Mouse (Mus musculus) bone marrow, adult 2 months (tissue): Measurements from ENCODE around the gene Car14. TPM values are rescaled to one million over a fixed set of nuclear protein-coding genes. Genes with fewer than 3 reads are reported as not detected.
"Not testable (repeated sequence)": the region's sequence is repeated elsewhere in the genome, so short reads cannot be mapped to it uniquely, and the experiment has no call there.

Experiments used
- H3K27ac ChIP-seq: fragments of 200-500 bp; 2 replicates; pipeline ENCODE4 v1.5.1; 2012; ENCODE audit warnings: low read depth, mild to moderate bottlenecking, control low read depth, inconsistent platforms, low read length; ENCODE audit not compliant: control insufficient read depth, poor library complexity, insufficient read depth
- H3K4me1 ChIP-seq: fragments of 200-500 bp; 2 replicates; pipeline ENCODE4 v1.6.1; 2011; ENCODE audit warnings: low read length; ENCODE audit not compliant: control insufficient read depth, insufficient read depth
- H3K4me3 ChIP-seq: fragments of 200-500 bp; replicated peaks from 2 replicates; pipeline ENCODE3; 2011; ENCODE audit warnings: mild to moderate bottlenecking, low read depth, low read length, control low read depth; ENCODE audit not compliant: control insufficient read depth
- CTCF ChIP-seq: fragments of 200-500 bp; IDR thresholded peaks from 2 replicates; pipeline ENCODE4 v1.5.1; 2011; ENCODE audit warnings: low read length, control low read depth; ENCODE audit not compliant: control insufficient read depth, insufficient read depth
- POLR2A ChIP-seq: fragments of 200-500 bp; IDR thresholded peaks from 2 replicates; pipeline ENCODE4 v1.6.1; 2011; ENCODE audit warnings: low read depth, mild to moderate bottlenecking, control low read depth, low read length, borderline replicate concordance; ENCODE audit not compliant: control insufficient read depth
- WGBS: fragments of 180-500 bp; shearing (Covaris S2); methylation state at CpG from one replicate; pipeline ENCODE4 v1.1.7; 2018; 5-methylcytosine and 5-hydroxymethylcytosine counted together
- polyA plus RNA-seq: library from polyadenylated mRNA; stranded (reverse); fragments of >200 nt; gene quantifications from 2 replicates; pipeline ENCODE4 v1.2.4, GENCODE M21; 2011; ENCODE audit warnings: low replicate concordance; ENCODE audit not compliant: missing spikeins, insufficient read depth, insufficient read length

Car14 gene
- polyA plus RNA-seq, 1 experiment: not detected

GRCm38 (mm10) chr3:95860323-95860722 lies 44.2 kb downstream of the Car14 start:
- H3K27ac ChIP-seq: no peak overlapping the region
- TF ChIP-seq POLR2A: no peak
- no peak for TF ChIP-seq CTCF
- H3K4me1 ChIP-seq: no peaks in the 10 kb centered on the region
- WGBS: 73% methylated on average over 3 of the region's 3 CpGs
- H3K4me3 ChIP-seq: no peak overlapping the region

- 59% methylated on average over 3 of the region's 3 CpGs for WGBS
- not testable (repeated sequence) for H3K27ac ChIP-seq, H3K4me1 ChIP-seq, H3K4me3 ChIP-seq
Observed at GRCm38 (mm10) chr3:95858278-95858677, 46.2 kb downstream of the Car14 start.

GRCm38 (mm10) chr3:95857050-95857449 lies 47.4 kb downstream of the Car14 start:
- H3K4me1 ChIP-seq, H3K27ac ChIP-seq: not testable (repeated sequence)
- WGBS: 73% methylated on average over 1 of the region's 1 CpGs

GRCm38 (mm10) chr3:95856115-95856514 lies 48.4 kb downstream of the Car14 start:
- Histone ChIP-seq H3K4me3 (peak overlapping the region; percentile 98), H3K27ac (no peak overlapping the region)
- WGBS: 39% methylated on average over 7 of the region's 7 CpGs

More at GRCm38 (mm10) chr3:95857050-95857449, 47.4 kb downstream of the Car14 start:
- H3K4me3 ChIP-seq: not testable (repeated sequence)

DNA sequence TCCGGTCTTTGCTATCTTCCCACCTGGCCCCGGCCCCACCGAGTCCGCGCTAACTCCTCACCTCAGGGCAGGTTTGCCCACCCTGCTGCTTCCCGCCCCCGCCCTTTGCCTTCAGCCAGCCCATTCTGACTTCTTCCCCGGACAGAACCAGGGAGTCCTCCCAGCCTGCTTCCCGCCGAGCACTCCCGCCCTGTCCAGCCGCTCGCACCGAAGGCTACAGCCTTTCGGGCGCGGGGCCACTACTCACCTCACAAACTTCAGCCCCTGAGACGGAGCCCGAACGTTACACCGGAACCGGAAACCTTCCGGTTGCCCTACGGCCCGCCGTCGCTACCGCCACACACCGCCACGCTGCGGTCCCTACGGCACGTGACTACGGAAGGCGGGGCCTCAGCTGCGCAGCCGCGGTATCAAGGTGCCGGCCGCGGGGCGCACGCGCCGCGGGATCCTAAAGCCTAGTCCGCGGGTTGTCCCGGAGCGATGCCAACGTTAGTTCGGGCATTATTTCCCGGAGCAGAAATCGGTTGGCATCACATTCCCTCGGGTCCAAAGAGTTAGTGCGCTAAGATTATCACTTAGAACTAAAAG lies 48.9 kb downstream of the Car14 start, which contains the start of gene Prpf3:
Gene Prpf3, minus strand, starts transcription at position 384 of the 588 bp plus-strand sequence.
- TF ChIP-seq POLR2A (peak; percentile 83; the same call in 1 of the 2 replicates), CTCF (no peak; the same call in 1 of the 2 replicates)
- Histone ChIP-seq H3K4me3 (peak within 1 kb of the TSS; percentile 98), H3K4me1 (no peaks in the 10 kb centered on the region), H3K27ac (peak within 1 kb of the TSS; percentile 87)
- WGBS: under 1% methylated on average over 56 of the region's 56 CpGs

More at GRCm38 (mm10) chr3:95856115-95856514, 48.4 kb downstream of the Car14 start:
- H3K4me1 ChIP-seq: no peaks in the 10 kb centered on the region
- TF ChIP-seq CTCF (no peak), POLR2A (no peak)

DNA sequence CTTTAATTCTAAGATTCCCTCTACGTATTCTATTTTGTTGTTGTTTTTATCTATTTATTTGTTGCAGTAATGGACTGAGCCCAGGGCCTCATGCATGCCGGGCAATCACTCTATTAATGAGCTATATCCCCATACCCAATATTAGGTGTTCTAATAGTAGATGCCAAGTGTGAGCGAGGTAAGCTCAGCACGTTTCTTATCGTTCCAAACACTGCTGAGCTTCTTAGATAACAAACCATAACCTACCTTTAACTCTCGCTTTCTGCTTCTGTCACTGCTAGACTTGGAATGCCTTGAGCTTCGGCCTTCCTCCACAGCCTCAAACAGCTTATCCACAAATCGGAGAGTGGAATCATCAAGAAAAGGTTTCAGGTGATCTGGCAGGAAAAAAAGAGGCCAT lies 53.2 kb downstream of the Car14 start:
- no peak overlapping the region for H3K27ac ChIP-seq
- WGBS: 68% methylated on average over 8 of the region's 8 CpGs
- H3K4me1 ChIP-seq: no peaks in the 10 kb centered on the region
- H3K4me3 ChIP-seq: no peak overlapping the region
- TF ChIP-seq CTCF (no peak), POLR2A (no peak)

DNA sequence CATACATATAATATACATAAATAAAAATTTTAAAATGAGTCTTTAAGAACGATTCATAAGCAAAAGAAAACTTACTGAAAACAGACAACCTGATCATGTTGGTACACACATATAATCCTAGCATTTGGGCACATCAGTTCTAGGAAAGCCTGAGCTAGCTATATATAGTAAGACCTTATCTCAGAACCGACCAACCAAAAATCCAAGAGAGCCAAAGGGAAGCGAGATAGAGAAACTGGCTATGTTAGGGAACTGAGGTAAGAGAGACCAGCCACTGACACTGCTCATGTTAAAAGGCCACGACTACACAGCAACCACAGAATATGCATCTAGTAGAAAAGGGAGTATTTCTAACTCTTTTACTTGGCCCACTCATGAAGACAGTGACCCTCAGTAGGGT lies 53.9 kb downstream of the Car14 start:
- 71% methylated on average over 4 of the region's 4 CpGs for WGBS
- no peak overlapping the region for H3K27ac ChIP-seq
- TF ChIP-seq CTCF: no peak
- TF ChIP-seq POLR2A: no peak
- H3K4me1 ChIP-seq: no peaks in the 10 kb centered on the region
- no peak overlapping the region for H3K4me3 ChIP-seq

Other genes starting within 250 kb of the Car14 start
- gene Mcl1, start 245.9 kb downstream of the Car14 start, polyA plus RNA-seq: 88.8 and 134 TPM in 2 replicates
- gene Adamtsl4, start 216.8 kb downstream of the Car14 start, polyA plus RNA-seq: 1.9 and 2.7 TPM in 2 replicates
- 26.4 and 38.2 TPM in 2 replicates for gene Ecm1, start 165.1 kb downstream of the Car14 start, polyA plus RNA-seq
- 28.7 and 65.2 TPM in 2 replicates for gene Tars2, start 144.5 kb downstream of the Car14 start, polyA plus RNA-seq
- 5.7 and 16.4 TPM in 2 replicates for gene Rprd2, start 85.8 kb downstream of the Car14 start, polyA plus RNA-seq
- gene Prpf3, start 48.8 kb downstream of the Car14 start, polyA plus RNA-seq: 49.5 and 55.4 TPM in 2 replicates
- 80.5 and 81.0 TPM in 2 replicates for gene Mrps21, start 33.2 kb downstream of the Car14 start, polyA plus RNA-seq
- gene Ciart, start 22.4 kb downstream of the Car14 start, polyA plus RNA-seq: 2.5 and 8.7 TPM in 2 replicates
- 4.6 and 18.9 TPM in 2 replicates for gene BC028528, start 12.7 kb downstream of the Car14 start, polyA plus RNA-seq
- gene Aph1a, start 10.7 kb downstream of the Car14 start, polyA plus RNA-seq: 20.4 and 38.4 TPM in 2 replicates
- 275 and 382 TPM in 2 replicates for gene Anp32e, start 24.6 kb upstream of the Car14 start, polyA plus RNA-seq
- gene Plekho1, start 91.3 kb upstream of the Car14 start, polyA plus RNA-seq: 36.1 and 59.2 TPM in 2 replicates
- 11.8 and 20.1 TPM in 2 replicates for gene Vps45, start 153.8 kb upstream of the Car14 start, polyA plus RNA-seq
- gene Otud7b, start 199.8 kb upstream of the Car14 start, polyA plus RNA-seq: 14.6 and 22.2 TPM in 2 replicates